Mouse (Mus musculus) G1E-ER4 (cell line): Measurements from ENCODE around the gene Iqck. TPM values are rescaled to one million over a fixed set of nuclear protein-coding genes. Genes with fewer than 3 reads are reported as not detected.

Source experiments
- GATA1 ChIP-seq: IDR thresholded peaks from one replicate; pipeline ENCODE4 v1.8.0; 2012; ENCODE audit warnings: low read length, inconsistent platforms
- polyA plus RNA-seq: library from polyadenylated mRNA; stranded (reverse); fragments of >175 nt; gene quantifications from 2 replicates; pipeline ENCODE4 v1.2.3, GENCODE M21; 2012

Gene Iqck
- polyA plus RNA-seq, 1 experiment = 0.29 TPM

- TF ChIP-seq GATA1 = no peak
Measured at GRCm38 (mm10) chr7:118889046-118889680, 33.6 kb downstream of the Iqck start.

- no peak for TF ChIP-seq GATA1
Measured at GRCm38 (mm10) chr7:118895469-118896450, 40.2 kb downstream of the Iqck start.

- TF ChIP-seq GATA1 = no peak
Measured at GRCm38 (mm10) chr7:118898063-118898462, 42.5 kb downstream of the Iqck start.

DNA sequence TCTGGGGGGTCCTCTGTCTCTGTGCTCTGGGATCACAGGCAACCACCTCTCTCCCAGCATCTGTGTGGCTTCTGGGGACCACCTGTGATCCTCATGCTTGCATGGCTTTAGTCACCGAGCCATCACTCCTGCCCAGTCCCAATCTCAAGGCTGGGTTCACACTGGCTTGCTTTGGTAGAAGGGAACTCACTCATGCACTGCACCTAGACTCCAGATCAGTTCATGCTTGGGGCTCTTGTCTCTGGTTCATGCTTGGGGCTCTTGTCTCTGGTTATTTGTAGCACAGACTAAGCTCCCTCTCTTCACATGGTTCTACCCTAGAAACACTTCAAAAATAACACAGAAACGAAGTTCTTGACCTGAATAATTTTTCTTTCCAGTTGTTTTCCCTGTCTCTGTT is 44.5 kb downstream of the Iqck start:
- no peak for TF ChIP-seq GATA1

- no peak for TF ChIP-seq GATA1
Measured at GRCm38 (mm10) chr7:118902944-118903343, 47.4 kb downstream of the Iqck start.

GRCm38 (mm10) chr7:118903879-118904278 is 48.3 kb downstream of the Iqck start:
- TF ChIP-seq GATA1 = no peak

- TF ChIP-seq GATA1 = no peak
Measured at GRCm38 (mm10) chr7:118904530-118904929, 49.0 kb downstream of the Iqck start.

- TF ChIP-seq GATA1 = no peak
Measured at GRCm38 (mm10) chr7:118908961-118909515, 53.5 kb downstream of the Iqck start.

GRCm38 (mm10) chr7:118910464-118910863 is 54.9 kb downstream of the Iqck start:
- TF ChIP-seq GATA1 = no peak

GRCm38 (mm10) chr7:118911170-118911569 is 55.6 kb downstream of the Iqck start:
- no peak for TF ChIP-seq GATA1

DNA sequence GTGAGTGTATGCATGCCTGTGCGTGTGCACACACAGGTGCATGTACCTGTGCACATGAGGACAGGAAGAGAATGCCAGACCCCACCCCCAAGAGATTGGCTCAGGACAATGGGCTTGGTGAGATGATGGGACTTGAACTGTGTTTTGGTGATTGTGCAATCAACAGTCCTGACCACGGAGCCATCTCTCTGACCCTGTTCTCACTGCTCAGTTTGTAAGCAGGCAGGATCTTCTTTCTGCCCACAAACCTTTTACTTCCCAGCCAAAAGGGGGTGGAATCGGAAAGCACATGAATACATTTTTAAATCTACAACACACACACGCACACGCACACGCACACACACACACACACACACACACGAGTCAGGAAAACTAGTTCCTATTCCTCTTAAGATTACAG is 56.0 kb downstream of the Iqck start:
- TF ChIP-seq GATA1 = no peak

DNA sequence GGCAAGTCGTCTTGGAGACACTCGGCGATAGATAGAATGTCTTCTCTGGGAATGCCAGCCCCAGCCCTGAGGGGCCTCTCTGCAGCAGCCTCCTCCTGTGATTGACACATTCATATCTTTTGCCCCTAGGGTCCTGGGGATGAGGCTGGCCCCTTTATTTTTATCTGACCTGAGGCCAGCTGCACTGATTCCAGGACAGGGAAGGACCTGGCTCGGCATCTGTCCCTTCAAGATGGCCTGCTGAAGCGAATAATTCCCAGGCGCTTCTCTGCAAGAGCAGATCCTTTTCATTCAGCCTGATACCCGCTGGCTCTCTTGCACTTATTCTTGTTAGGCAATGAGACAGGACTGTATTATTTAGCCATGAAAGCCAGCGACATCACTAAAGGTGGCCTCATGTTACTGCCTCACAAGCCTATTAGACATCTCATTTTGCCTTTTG is 56.5 kb downstream of the Iqck start:
- no peak for TF ChIP-seq GATA1

DNA sequence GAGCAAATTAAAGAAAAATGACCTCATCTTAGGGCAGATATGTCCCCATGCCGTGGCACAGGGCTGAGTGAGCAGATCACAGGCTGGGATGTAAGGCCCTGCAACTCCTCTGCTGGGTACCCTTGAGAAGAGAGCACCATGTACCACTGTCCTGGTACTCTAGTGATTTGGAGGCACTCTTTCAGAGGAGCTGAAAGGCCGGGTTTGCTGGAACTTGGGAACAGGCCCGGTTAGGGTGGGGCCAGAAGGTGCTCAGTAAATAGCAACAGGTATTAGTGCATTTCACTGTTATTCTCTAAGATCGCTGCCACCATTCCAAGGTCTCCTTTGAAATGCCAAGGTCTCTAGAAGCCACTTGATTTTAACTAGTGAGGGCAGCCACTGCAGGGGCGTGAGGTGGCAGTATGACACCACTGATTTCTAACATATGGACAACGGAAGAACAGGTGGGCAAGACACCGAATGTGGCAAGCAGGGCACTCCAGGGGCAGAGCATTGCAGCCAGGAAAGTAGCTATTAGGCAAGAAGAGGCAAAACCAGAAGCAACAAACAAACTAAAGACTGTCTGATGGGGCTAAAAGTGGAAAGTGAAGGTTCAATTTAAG is 59.1 kb downstream of the Iqck start:
- TF ChIP-seq GATA1 = no peak

DNA sequence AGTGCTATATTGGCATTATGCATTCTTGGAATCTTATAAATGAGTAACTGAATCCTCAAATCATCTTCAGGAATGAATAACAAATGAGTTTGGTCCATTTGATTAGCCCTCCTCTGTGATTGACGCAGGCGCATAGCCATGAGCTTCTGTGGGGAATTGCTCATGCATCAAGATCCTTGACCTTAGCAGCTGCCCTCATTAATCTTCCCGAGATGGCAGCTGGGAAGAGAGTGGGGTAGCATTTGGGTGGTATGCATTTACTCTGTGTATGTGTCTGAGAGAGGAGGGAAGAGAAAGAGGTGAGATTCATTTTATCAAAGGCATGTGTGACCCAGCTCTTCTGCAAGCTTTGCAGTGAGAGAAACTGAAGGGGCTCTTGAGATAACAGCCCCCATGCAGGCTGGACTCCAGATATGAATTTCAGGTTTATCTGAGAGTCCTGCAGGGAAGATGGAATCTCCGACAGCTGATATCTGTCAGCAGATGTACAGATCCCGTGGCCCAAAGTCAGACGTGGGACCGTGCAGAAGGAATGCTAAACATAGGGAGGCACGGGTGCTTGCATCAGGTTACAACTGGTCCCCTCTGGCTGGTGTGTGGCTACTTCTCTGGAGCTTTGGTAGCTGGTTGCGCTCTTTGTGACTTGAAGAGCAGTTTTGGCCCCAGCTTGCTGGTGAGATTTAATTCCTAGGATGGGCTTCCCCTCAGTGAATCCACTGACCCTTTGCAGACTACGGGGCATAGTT is 63.9 kb downstream of the Iqck start:
- no peak for TF ChIP-seq GATA1
